Mouse (Mus musculus) heart, postnatal 14 days (tissue): ENCODE results near the gene Inpp5f. TPM values are rescaled to one million over a fixed set of nuclear protein-coding genes. Genes with fewer than 3 reads are reported as not detected.
A peak's percentile ranks its signal among the peaks of the same experiment; 100 is the strongest.
"Not testable (repeated sequence)": the region's sequence is repeated elsewhere in the genome, so short reads cannot be mapped to it uniquely, and the experiment has no call there.

Source experiments
- DNase-seq, 2 experiments: peaks; one replicate each; pipeline ENCODE4 v3.0.0; 2021 to 2022
- intact Hi-C: fragments of 180-260 bp; cut with DNase I; formaldehyde crosslinking; loops from one replicate; pipeline ENCODE4 v1.15.1; 2025
- total RNA-seq, 2 experiments: library from RNA; stranded (reverse); gene quantifications; 2 replicates each; pipeline ENCODE4 v1.2.3; 2021

Inpp5f gene
- total RNA-seq, 2 experiments from 2014 or later, result 6.4 to 7.1 TPM

DNA sequence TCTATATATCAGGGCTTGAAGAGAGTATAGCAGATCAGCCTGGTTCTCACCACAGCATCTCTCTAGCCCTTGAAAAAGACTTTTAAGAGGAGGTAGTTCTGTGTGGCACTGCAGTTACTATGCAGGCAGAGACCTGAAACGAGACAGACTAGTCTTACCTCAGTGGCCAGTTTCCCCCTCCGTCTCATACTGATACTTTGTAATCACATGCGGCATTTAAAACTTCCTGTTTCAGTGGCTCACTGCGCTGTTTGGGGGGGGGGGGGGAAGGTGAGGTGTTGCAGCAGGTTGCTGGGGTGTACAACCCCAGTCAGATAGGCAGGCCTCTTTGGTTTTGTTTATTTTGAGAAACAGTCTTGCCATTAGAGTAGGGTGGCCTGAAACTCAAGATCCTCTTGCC, 22.0 kb downstream of the Inpp5f start:
- no peak for DNase-seq
- intact Hi-C loops, result no loop called here

DNA sequence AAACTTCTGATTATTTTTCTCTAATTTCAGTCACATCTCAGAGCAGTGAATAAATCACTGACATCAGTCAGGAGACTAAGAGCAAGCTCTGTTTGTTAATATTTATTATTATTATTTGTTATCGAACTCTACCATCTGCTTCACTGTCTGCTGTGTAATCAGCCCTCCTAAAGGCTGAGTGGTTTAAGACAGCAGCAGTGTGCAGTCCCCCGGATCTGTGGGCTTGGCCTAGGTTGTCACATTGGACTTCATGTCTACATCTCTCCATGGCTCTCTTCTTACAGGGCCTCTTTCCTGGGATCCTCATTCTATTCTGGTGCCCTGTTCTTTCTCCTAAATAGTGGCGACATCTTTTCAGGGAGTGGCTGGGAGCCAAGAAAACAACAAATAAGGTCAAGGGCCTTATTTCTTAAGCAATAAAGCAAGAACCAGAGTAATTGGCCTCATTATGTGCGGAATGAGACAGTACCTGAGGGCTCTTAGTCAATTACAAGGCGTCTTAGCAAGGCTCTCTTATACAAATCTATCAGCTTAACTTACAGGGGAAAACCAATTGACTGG, 28.9 kb downstream of the Inpp5f start:
- intact Hi-C loops, result no loop called here
- DNase-seq, result no peak

- intact Hi-C loops, result no loop called here
- no peak for DNase-seq
Observed at GRCm38 (mm10) chr7:128641571-128641970, 30.4 kb downstream of the Inpp5f start.

DNA sequence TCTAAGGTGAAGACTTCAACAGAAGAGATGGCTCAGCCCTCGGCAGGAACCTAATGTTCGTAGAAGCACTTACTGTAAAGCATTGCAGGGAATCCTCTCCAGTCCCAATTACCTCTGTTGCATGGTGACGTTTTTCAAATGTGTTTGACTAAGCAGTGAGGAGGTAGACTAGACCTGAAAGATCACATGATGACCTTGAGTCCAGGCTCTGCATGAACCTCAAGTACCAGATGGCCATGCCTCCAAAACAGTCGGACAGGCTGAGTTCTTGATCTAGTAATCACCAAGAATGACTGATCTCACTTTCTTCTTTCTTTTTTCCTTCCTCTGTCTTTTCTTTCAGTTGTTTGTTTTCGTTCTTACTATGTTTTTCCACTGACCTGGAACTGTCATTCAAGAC, 31.3 kb downstream of the Inpp5f start:
- DNase-seq, result no peak
- intact Hi-C loops, result no loop called here

- DNase-seq, result no peak
- intact Hi-C loops, result no loop called here
Observed at GRCm38 (mm10) chr7:128656970-128657369, 45.8 kb downstream of the Inpp5f start.

DNA sequence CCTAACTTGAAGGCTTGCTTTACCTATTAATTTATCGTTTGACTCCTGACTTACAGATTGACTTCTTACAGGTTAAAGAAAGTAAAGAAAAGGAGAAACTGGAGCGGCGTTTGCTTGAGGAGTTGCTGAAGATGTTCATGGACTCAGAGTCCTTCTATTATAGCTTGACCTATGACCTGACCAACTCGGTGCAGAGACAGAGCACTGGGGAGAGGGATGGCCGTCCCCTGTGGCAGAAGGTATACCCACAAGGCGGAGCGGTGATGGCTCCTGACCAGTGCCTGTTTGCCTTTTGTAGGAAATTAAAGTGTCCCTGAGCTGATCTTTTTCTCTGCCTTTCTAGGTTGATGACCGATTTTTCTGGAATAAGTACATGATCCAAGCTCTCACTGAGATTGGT, 52.8 kb downstream of the Inpp5f start:
- intact Hi-C loops, result no loop called here
- no peak for DNase-seq

DNA sequence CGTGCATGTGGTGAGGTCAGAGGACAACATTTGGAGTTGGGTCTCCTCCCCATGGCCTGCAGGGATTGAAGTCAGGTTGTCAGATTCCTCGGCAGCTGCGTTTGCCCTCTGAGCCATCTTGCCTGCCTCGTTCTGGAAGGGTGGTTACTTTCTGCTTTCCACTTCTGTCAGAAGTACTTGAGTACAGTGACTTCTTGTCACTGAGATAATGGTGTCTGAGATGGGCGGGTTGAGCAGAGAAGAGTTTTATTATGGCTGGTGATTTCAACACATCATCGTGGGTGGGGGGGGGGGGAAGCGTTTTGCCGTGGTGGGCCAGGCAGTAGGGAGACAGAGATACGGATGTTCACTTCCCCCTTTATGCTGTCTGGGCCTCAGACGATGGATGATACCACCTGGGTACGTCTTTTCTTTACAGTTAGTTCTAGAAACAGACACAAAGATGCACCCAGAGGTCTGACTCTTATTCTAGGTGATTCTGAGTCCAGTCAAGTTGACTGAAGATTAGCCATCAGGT, 53.8 kb downstream of the Inpp5f start:
- no peak for DNase-seq
- intact Hi-C loops, result loop anchor here (5.0 kb wide), 1 partner anchor 43 kb away; no protein-coding TSS in a partner anchor

DNA sequence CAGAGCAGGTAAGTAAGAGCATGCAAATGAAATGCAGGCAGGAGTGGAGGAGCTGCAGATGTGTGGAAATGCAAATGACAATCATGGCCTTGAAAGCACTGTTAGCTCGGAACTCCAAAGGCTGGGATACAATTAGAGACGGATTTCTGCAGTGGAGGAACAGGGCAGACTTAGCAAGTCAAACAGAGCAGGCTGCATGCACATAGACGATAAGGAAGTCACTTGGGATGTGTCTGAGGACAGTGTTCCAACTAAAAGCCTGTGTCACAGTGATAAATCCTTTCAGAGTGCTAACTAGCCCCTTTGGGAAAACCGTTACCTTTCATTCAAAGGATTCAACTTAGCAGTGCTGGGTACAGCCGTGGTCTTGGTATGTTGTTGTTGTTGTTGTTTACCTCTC, 56.7 kb downstream of the Inpp5f start:
- no peak for DNase-seq
- intact Hi-C loops, result loop anchor here (5.0 kb wide), 1 partner anchor 45 kb away; no protein-coding TSS in a partner anchor

- intact Hi-C loops, result loop anchor here (5.0 kb wide), 1 partner anchor 47 kb away; no protein-coding TSS in a partner anchor
- DNase-seq, result no peak
Observed at GRCm38 (mm10) chr7:128668831-128669230, 57.7 kb downstream of the Inpp5f start.

DNA sequence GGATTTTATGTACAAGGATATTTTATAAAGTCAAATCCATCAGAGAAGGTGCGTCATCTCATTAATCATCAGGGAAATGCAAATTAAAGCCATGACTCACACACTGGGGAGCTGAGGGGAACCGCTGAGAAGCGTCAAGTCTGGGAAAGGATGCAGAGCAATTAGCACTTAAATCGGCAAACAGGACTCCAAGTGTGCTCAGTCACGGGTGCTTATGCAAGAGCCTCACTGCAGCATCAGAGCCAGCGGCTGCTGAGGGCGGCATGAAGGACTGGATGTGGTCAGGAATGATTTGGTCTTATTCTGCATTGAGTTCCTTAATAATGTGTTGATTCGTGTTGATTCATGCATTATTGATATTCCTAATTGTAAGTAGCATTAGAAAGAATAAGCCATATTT, 60.8 kb downstream of the Inpp5f start:
- DNase-seq, result no peak
- intact Hi-C loops, result no loop called here

DNA sequence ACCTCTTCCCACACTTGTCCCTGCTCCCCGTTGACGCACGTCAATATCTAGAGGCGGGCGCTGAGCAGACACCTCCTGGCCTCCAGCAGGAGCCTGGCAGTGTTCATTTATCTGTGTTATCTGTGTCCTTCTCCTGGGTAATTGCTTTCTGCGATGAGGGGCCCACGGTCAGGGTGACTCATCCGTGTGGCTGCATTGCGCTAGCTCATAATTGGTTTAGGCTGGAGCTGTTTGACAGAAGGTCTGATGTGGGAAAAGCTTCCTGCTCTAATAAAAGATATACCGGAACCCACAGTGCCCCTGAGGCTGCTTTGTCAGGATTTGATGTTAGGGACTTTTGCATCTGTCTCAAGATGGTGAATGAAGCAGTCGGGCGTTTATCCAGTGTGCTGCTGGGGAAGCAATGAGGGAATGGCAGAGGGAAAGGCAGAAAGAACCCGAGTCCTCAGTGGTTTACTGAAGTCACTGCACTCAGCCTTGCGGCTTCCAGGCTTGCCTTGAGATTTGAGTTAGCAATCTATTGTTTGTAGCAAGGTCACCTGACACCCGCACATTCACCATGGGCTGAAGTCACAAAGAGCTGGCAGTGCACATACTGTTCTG, 61.4 kb downstream of the Inpp5f start:
- intact Hi-C loops, result no loop called here

GRCm38 (mm10) chr7:128678546-128678945, 67.4 kb downstream of the Inpp5f start:
- intact Hi-C loops, result no loop called here

More for the DNA sequence above, 61.4 kb downstream of the Inpp5f start:
- DNase-seq, result no peak

DNA sequence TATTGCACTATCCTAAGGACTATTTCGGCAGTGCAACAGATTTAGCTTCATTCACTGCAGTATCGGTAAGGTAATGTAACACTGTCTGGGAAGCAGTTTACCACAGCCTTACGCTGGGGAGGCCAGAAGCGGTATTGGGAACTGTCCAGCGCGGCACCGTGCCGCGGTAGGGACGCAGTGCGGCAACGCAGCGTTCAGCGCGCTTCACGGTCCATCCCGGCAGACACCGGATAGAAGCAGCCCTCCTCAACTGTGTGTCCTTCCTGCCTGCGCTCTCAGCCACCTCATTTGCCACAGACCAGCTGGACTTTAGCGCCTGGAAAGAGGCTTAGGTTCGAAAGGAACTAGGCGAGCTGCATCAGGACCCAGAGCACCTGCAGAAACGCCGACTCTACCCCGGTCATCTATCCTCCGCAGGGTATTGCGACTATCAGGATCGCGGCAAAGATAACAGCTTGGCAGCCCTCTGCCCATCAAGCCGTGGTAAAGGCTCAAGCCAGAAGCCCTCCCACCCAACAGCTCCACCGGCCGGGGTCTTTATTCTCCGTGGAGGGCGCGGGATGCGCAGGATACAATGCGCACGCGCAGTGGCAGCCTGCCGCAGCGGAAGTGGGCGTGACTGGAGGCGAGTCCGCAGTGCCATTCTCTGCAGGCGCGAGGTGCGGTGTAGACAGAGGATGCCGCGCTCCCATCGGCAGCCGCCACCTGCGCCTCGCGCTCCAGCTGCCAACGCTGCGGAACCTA, 76.9 kb downstream of the Inpp5f start:
- peak; percentile 67 for DNase-seq
- intact Hi-C loops, result loop anchor here (5.0 kb wide), 1 partner anchor 126 kb away; no protein-coding TSS in a partner anchor

More at GRCm38 (mm10) chr7:128678546-128678945, 67.4 kb downstream of the Inpp5f start:
- no peak for DNase-seq

DNA sequence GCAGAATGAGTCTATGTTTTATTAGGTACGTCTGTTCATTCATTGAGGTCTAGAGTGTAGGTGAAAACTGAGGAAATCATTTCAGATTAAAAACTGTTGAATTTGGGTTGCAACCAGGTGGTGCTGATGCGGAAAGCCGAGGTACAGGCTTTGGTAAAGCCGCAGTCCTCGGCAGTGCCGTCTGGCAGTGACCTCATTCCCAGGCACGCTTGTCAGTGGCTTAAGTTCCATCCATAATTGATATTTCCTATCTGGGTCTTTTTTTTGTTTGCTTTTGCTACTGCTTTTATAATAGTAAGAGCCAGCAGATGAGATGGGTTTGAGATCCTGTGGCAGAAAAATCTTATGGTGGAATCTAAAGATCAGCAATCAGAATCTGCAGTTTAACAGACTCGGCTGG, 78.2 kb downstream of the Inpp5f start:
- intact Hi-C loops, result loop anchor here (5.0 kb wide), 1 partner anchor 127 kb away; no protein-coding TSS in a partner anchor
- no peak for DNase-seq

GRCm38 (mm10) chr7:128690070-128690469, 78.9 kb downstream of the Inpp5f start:
- peak; percentile 84 to 93 for DNase-seq
- intact Hi-C loops, result loop anchor here (1.0 to 5.0 kb wide), 2 partner anchors 216 to 318 kb away; no protein-coding TSS in a partner anchor

DNA sequence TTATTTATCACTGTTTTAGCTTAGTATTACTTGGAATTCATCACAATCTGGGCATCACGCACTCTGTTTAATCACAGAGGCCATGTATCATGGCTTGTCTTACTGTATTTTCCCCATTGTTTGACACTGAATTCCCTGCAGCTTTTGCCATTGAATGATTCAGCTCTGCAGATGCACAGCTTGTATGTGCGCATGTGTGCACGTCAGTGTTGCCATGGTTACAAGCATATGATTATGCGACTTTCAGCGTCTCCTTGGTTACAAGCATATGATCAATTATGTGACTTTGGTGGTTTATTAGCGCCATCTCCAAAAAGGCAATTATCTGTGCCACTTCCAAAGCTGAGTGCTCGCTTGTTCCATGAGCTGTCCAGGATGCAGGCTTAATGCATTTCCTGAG, 79.7 kb downstream of the Inpp5f start:
- intact Hi-C loops, result loop anchor here (1.0 to 5.0 kb wide), 2 partner anchors 216 to 318 kb away; no protein-coding TSS in a partner anchor

DNA sequence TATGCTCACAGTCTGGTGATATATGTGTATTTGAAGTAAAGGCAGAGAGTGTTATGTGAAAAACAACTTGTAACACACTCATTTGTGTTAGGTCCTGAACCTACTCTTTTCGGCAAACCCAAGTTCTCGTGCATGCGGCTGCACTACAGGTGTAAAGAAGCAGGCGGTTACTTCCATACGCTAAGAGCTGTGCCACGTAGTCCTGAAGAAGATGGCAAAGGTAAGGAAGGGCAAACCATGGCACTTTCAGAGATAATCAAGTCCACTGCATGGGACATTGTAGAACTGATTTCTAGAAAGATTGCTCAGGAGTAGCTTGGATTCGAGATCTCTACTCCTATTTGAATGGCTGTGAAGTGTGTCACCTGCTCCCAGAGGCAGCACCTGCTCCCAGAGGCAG, 81.0 kb downstream of the Inpp5f start:
- intact Hi-C loops, result loop anchor here (5.0 kb wide), 1 partner anchor 320 kb away; no protein-coding TSS in a partner anchor
- DNase-seq, result no peak

More for the DNA sequence above, 79.7 kb downstream of the Inpp5f start:
- no peak for DNase-seq

DNA sequence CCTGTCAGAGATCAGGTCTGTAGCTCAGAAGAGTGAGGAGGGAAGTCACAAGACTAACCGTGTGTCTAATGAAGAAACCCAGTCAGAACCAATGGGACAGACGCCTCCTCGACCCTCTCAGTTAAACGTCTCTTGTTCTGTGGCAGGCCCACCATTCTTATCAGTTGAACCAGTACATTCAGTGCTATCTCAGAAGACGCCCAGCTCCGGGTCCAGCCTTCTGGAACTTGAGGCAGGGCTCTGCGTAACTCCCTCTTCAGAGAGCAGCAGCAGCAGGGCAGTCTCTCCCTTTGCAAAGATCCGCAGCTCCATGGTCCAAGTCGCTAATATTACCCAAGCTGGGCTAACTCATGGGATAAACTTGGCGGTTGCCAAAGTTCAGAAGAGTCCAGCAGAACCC, 83.7 kb downstream of the Inpp5f start:
- intact Hi-C loops, result loop anchor here (5.0 kb wide), 1 partner anchor 323 kb away; no protein-coding TSS in a partner anchor
- DNase-seq, result no peak

DNA sequence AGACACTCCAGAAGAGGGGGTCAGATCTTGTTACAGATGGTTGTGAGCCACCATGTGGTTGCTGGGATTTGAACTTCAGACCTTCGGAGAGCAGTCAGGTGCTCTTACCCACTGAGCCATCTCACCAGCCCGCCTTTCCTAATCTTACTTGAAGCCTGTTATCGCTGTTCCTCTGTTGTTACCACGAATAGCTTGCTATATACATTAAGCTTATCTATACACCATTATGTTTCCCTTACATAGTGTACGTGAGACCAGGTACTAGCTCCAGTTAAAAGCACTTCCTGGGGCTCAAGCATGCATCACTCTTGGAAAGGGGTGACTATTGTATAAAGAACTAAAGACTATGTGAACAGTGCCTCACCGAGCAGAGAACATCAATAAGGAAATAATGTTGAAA, 88.8 kb downstream of the Inpp5f start:
- intact Hi-C loops, DNase-seq: not testable (repeated sequence)

DNA sequence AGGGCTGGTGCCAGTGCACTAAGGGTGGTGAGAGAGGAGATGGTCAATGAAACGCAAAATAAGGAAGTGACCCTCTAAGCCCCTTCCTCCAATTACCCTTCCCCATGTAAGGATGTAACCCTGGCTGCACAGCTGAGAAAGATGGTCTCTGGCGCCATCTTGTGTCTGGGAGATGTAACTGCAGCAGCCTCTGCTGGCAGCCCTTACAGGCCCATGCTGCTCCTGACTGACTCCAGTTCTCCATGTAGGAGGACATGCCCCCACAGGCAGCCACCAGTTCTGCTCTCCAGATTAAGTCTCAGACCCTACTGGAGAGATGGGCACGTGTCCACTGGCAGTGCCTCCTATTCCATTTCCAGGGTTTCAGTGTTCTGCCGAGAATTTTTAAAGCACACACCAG, 94.6 kb downstream of the Inpp5f start:
- peak; percentile 71 to 80 for DNase-seq
- intact Hi-C loops, result loop anchor here (5.0 kb wide), 2 partner anchors 398 to 458 kb away; partner anchors contain the start of gene Tgfb1i1

- intact Hi-C loops, result no loop called here
- no peak for DNase-seq
Observed at GRCm38 (mm10) chr7:128717991-128718390, 106.9 kb downstream of the Inpp5f start.
